Mouse (Mus musculus): ENCODE results near the gene Ptpn14. TPM values are rescaled to one million over a fixed set of nuclear protein-coding genes. Genes with fewer than 3 reads are reported as not detected.

The Ptpn14 gene
- polyA plus RNA-seq, 1 experiment, result 2.6 TPM

DNA sequence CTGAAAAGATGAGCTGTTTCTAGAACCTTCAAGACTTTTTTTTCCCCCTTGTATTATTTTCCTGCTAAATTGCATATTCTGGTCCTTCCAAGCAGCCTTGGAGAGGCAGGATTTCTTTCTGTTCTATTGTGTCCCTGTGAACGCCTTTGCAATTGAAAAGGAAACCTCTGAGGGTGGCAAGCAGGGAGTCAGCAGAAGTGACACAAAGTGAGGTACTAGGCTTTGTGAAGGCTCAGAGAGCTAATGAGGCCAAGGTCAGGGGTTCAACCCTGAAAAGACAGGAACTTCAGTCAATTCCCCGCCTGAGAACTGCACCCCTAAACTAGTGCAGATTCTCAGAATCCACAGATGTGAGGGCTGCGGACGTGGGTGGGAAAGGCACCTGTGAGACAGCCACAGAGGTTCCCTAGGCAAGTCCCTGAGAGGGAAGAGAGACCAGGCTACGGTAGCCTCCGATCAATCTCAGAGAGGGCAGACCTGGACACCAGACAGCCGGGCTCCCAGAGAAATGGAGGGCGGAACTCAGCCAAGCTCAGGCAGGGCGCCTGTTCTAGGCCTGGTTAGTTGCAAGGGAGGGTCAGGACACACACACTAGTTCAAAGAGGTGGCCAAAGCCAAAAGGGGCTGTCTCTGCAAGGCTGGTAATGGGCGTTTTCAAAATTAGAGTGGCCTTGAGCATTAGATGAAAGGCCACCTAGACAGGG is 188.5 kb downstream of the Ptpn14 start:
- TF ChIP-seq CTCF (IDR thresholded peaks at IDR 0.05; ENCODE audit: control insufficient read depth, insufficient read depth, low read length), result no peak
- no peak for TF ChIP-seq POLR2A (IDR thresholded peaks at IDR 0.05; ENCODE audit: borderline replicate concordance, control insufficient read depth, low read depth, low read length)
- H3K4me3 ChIP-seq (replicated peaks; ENCODE audit: control insufficient read depth, low read depth, low read length), result no peak overlapping the region

DNA sequence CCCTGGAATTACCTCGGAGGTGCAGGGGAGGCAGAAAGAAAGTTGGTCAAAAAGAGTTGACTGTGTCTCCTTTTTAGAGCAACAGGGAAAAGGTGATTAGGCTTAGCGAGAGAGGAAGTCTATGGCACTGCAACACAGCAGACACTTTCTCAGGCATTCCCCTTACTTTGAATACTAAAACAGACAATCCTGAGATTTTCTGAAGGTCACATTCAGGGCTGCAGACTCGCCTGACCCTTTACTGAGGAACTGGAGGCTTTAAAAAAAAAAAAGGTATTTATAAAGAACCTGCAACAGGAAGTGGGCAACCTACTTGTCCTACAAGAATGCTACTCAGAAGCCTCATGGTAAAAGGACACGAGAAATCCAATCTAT is 189.0 kb downstream of the Ptpn14 start:
- Histone ChIP-seq H3K27ac (ENCODE audit: control insufficient read depth, insufficient read depth, low read depth, low read length, poor library complexity) (no peak overlapping the region), H3K4me1 (ENCODE audit: control insufficient read depth, insufficient read depth, low read length) (no peaks in the 10 kb centered on the region), H3K4me3 (replicated peaks; ENCODE audit: control insufficient read depth, low read depth, low read length) (no peak overlapping the region)
- no peak for TF ChIP-seq CTCF (IDR thresholded peaks at IDR 0.05; ENCODE audit: control insufficient read depth, insufficient read depth, low read length)
- no peak for TF ChIP-seq POLR2A (IDR thresholded peaks at IDR 0.05; ENCODE audit: borderline replicate concordance, control insufficient read depth, low read depth, low read length)
- WGBS, result 39% methylated on average over 4 of the region's 4 CpGs

More for the DNA sequence above, 188.5 kb downstream of the Ptpn14 start:
- H3K27ac ChIP-seq (ENCODE audit: control insufficient read depth, insufficient read depth, low read depth, low read length, poor library complexity), result no peak overlapping the region
- 83% methylated on average over 10 of the region's 10 CpGs for WGBS
- no peaks in the 10 kb centered on the region for H3K4me1 ChIP-seq (ENCODE audit: control insufficient read depth, insufficient read depth, low read length)

DNA sequence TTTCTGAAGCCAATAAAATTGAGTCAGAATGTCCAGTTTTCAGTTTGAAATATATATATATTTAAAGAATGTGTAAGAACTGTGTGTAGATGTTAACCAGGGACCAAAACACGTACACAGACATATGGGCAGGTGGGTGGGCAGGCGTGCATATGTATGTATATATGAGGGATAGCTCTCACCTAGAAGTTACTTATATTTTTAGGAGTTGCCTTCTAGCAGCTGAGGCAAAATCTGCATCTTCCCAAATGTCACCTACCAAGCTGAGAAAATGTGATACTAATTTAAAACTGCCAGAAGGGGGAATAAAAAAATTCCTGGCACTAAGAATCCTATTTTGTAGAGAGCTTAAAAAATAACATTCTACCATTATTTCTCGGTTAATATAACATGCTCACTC is 191.7 kb downstream of the Ptpn14 start:
- no peaks in the 10 kb centered on the region for H3K4me1 ChIP-seq (ENCODE audit: control insufficient read depth, insufficient read depth, low read length)
- no peak overlapping the region for H3K4me3 ChIP-seq (replicated peaks; ENCODE audit: control insufficient read depth, low read depth, low read length)
- TF ChIP-seq POLR2A (IDR thresholded peaks at IDR 0.05; ENCODE audit: borderline replicate concordance, control insufficient read depth, low read depth, low read length) (no peak), CTCF (IDR thresholded peaks at IDR 0.05; ENCODE audit: control insufficient read depth, insufficient read depth, low read length) (no peak)
- WGBS, result 74% methylated on average over 3 of the region's 3 CpGs
- no peak overlapping the region for H3K27ac ChIP-seq (ENCODE audit: control insufficient read depth, insufficient read depth, low read depth, low read length, poor library complexity)

- Histone ChIP-seq H3K4me3 (replicated peaks; ENCODE audit: control insufficient read depth, low read depth, low read length) (no peak overlapping the region), H3K4me1 (ENCODE audit: control insufficient read depth, insufficient read depth, low read length) (no peaks in the 10 kb centered on the region), H3K27ac (ENCODE audit: control insufficient read depth, insufficient read depth, low read depth, low read length, poor library complexity) (no peak overlapping the region)
- WGBS, result 71% methylated on average over 28 of the region's 28 CpGs
- no peak for TF ChIP-seq POLR2A (IDR thresholded peaks at IDR 0.05; ENCODE audit: borderline replicate concordance, control insufficient read depth, low read depth, low read length)
- no peak for TF ChIP-seq CTCF (IDR thresholded peaks at IDR 0.05; ENCODE audit: control insufficient read depth, insufficient read depth, low read length)
Observed at GRCm38 (mm10) chr1:189920701-189921567, 192.9 kb downstream of the Ptpn14 start.

DNA sequence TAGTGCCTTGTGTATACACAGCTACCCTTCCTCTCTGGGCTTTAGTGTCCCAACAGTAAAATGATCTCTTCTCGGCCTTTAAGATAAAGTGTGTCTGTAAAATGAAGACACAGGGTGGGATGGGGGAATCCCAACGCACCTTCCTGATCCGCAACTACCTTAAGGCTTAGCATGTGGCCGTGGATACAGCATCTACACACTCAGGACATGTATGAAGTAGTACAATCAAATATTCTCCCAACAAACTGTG is 193.4 kb downstream of the Ptpn14 start:
- Histone ChIP-seq H3K27ac (ENCODE audit: control insufficient read depth, insufficient read depth, low read depth, low read length, poor library complexity) (no peak overlapping the region), H3K4me1 (ENCODE audit: control insufficient read depth, insufficient read depth, low read length) (no peaks in the 10 kb centered on the region), H3K4me3 (replicated peaks; ENCODE audit: control insufficient read depth, low read depth, low read length) (peak overlapping the region; percentile 67)
- 7% methylated on average over 4 of the region's 4 CpGs for WGBS
- TF ChIP-seq CTCF (IDR thresholded peaks at IDR 0.05; ENCODE audit: control insufficient read depth, insufficient read depth, low read length), result no peak
- no peak for TF ChIP-seq POLR2A (IDR thresholded peaks at IDR 0.05; ENCODE audit: borderline replicate concordance, control insufficient read depth, low read depth, low read length)

DNA sequence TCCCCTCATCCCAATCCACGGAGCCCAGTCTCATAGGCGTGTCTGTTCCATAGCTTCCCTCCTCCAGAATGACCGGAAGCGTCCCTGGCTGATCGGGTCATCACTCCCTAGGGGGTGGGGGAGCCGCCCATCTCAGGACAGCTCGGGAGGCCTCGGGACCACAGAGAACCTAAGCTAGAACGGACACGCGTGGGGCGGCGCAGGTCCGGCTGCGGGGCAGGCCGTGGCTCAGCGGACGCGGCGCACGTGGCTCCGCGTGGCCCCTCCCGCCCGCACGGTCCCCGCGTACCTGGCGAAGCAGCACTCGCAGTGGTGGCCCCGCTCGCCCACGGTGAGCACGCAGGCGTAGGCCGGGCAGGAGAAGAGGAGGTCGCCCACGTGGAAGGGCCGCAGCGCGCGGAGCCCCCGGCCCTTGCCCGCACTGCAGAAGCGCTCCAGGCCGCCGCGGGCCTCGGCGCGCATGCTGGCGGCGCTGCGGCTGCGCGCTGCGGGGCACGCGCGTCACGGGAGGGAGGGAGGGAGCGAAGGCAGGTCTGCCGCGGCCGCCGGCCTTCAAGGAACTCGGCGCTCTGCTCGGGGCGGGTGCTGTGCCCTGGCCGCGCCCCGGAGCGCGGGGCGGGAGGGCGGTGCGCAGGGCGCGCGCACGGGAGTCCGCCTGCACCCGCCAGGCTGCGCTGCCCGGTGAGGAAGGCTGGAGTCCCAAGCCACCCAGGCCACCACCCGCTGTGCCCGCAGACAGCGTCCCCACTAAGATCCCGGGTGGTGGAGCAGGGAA is 193.9 kb downstream of the Ptpn14 start, which contains the start of gene Smyd2:
Gene Smyd2 (minus strand): TSS at position 546 of the 775 bp plus-strand sequence.
- Histone ChIP-seq H3K4me1 (ENCODE audit: control insufficient read depth, insufficient read depth, low read length) (no peaks in the 10 kb centered on the region), H3K27ac (ENCODE audit: control insufficient read depth, insufficient read depth, low read depth, low read length, poor library complexity) (no peak within 1 kb of the TSS; the same call in 1 of the 2 replicates), H3K4me3 (replicated peaks; ENCODE audit: control insufficient read depth, low read depth, low read length) (peak within 1 kb of the TSS; percentile 67)
- TF ChIP-seq CTCF (IDR thresholded peaks at IDR 0.05; ENCODE audit: control insufficient read depth, insufficient read depth, low read length), result no peak
- no peak for TF ChIP-seq POLR2A (IDR thresholded peaks at IDR 0.05; ENCODE audit: borderline replicate concordance, control insufficient read depth, low read depth, low read length)
- WGBS, result under 1% methylated on average over 73 of the region's 90 CpGs

DNA sequence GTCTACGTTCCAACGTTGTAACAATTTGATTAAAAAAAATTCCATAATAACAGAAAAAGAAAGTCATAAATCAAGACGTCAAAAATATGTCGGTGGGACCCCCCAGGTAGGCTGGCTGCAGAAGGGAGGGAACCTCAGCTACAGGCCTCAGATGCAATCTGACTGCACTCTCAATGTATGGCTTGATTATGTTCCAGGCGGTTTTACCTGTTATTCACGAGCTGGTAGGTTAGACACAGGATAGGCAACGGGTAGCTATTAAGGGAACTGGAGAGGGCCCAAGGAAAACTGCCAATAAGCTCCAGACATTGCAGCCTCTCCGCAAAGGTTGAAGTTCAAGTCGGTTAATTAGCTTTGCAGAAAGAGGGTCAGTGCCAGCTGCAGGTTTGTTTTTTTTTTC is 194.7 kb downstream of the Ptpn14 start:
- no peaks in the 10 kb centered on the region for H3K4me1 ChIP-seq (ENCODE audit: control insufficient read depth, insufficient read depth, low read length)
- 31% methylated on average over 9 of the region's 9 CpGs for WGBS
- TF ChIP-seq CTCF (IDR thresholded peaks at IDR 0.05; ENCODE audit: control insufficient read depth, insufficient read depth, low read length), result no peak
- no peak for TF ChIP-seq POLR2A (IDR thresholded peaks at IDR 0.05; ENCODE audit: borderline replicate concordance, control insufficient read depth, low read depth, low read length)
- H3K4me3 ChIP-seq (replicated peaks; ENCODE audit: control insufficient read depth, low read depth, low read length), result no peak overlapping the region
- no peak overlapping the region for H3K27ac ChIP-seq (ENCODE audit: control insufficient read depth, insufficient read depth, low read depth, low read length, poor library complexity)

DNA sequence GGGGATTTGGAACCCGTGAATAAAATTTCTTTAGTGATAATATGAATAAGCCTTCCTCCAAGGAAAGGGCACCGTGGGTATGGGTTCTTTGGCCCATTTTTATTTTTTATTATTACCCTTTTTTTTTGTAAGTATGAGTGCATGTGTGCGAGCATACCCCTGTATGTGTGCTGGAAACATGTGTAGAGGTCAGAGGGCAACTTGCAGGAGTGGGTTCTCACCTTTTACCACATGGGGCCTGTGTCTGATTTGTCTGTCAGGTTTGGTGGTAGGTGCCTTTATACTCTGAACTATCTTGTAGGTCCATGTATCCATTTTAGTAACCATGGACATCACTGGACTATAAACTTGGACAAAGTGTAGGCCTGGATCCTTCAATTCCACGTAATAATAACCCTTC is 195.1 kb downstream of the Ptpn14 start:
- Histone ChIP-seq H3K4me3 (replicated peaks; ENCODE audit: control insufficient read depth, low read depth, low read length) (no peak overlapping the region), H3K27ac (ENCODE audit: control insufficient read depth, insufficient read depth, low read depth, low read length, poor library complexity) (no peak overlapping the region), H3K4me1 (ENCODE audit: control insufficient read depth, insufficient read depth, low read length) (no peaks in the 10 kb centered on the region)
- WGBS, result 83% methylated on average over 4 of the region's 4 CpGs
- TF ChIP-seq POLR2A (IDR thresholded peaks at IDR 0.05; ENCODE audit: borderline replicate concordance, control insufficient read depth, low read depth, low read length) (no peak), CTCF (IDR thresholded peaks at IDR 0.05; ENCODE audit: control insufficient read depth, insufficient read depth, low read length) (no peak)
